Mouse (Mus musculus) neural tube, embryonic 11.5 days (tissue): ENCODE results near the gene Slc37a1. TPM values are rescaled to one million over a fixed set of nuclear protein-coding genes. Genes with fewer than 3 reads are reported as not detected.
A peak's percentile ranks its signal among the peaks of the same experiment; 100 is the strongest.

Source experiments
- ATAC-seq: fragments of 200-750 bp; cut with Nextera tagmentation; 2 replicates; pipeline ENCODE4 v1.8.0; 2017; ENCODE audit warnings: moderate number of reproducible peaks, mild to moderate bottlenecking, moderate TSS enrichment, moderate library complexity; ENCODE audit not compliant: insufficient read depth, low FRiP score, low TSS enrichment
- DNase-seq: peaks from one replicate; pipeline ENCODE4 v3.0.0-alpha.2; 2015; ENCODE audit warnings: low spot score
- H3K27ac ChIP-seq: fragments of 300-500 bp; sonication (generic); 2 replicates; pipeline ENCODE4 v1.5.1; 2014; ENCODE audit warnings: low read depth, mild to moderate bottlenecking, low read length
- H3K27me3 ChIP-seq: fragments of 300-500 bp; sonication (generic); 2 replicates; pipeline ENCODE4 v1.6.1; 2014; ENCODE audit warnings: mild to moderate bottlenecking, low read length, mixed read lengths; ENCODE audit not compliant: control insufficient read depth, insufficient read depth
- H3K36me3 ChIP-seq: fragments of 300-500 bp; sonication (generic); 2 replicates; pipeline ENCODE4 v1.6.1; 2014; ENCODE audit warnings: mild to moderate bottlenecking, low read length, moderate library complexity, mixed read lengths; ENCODE audit not compliant: control insufficient read depth, insufficient read depth
- H3K4me1 ChIP-seq: fragments of 300-500 bp; sonication (generic); 2 replicates; pipeline ENCODE4 v1.6.1; 2014; ENCODE audit warnings: low read length, mixed read lengths; ENCODE audit not compliant: control insufficient read depth, insufficient read depth
- H3K4me2 ChIP-seq: fragments of 300-500 bp; sonication (generic); 2 replicates; pipeline ENCODE4 v1.6.1; 2014; ENCODE audit warnings: low read depth, mild to moderate bottlenecking, moderate library complexity
- H3K4me3 ChIP-seq: fragments of 300-500 bp; sonication (generic); 2 replicates; pipeline ENCODE4 v1.5.1; 2014; ENCODE audit warnings: low read depth, low read length
- H3K9ac ChIP-seq: fragments of 300-500 bp; sonication (generic); 2 replicates; pipeline ENCODE4 v1.6.1; 2014; ENCODE audit warnings: mild to moderate bottlenecking, low read length
- H3K9me3 ChIP-seq: fragments of 300-500 bp; sonication (generic); 2 replicates; pipeline ENCODE4 v1.6.1; 2016; ENCODE audit warnings: low read length; ENCODE audit not compliant: control insufficient read depth
- WGBS: fragments of 180-500 bp; shearing (Covaris S2); extraction: QIAGEN DNeasy Blood & Tissue Kit; methylation state at CpG from one replicate; pipeline ENCODE4 v1.1.7; 2014; 5-methylcytosine and 5-hydroxymethylcytosine counted together
- polyA plus RNA-seq: library from polyadenylated mRNA; unstranded; fragments of >200 nt; fragmentation: Nextera tagmentation; extraction: Ambion mirVana; gene quantifications from 2 replicates; pipeline ENCODE4 v1.2.1, GENCODE M21; 2014

Slc37a1 gene
- polyA plus RNA-seq, 1 experiment from 2014 or later = 13.9 TPM

DNA sequence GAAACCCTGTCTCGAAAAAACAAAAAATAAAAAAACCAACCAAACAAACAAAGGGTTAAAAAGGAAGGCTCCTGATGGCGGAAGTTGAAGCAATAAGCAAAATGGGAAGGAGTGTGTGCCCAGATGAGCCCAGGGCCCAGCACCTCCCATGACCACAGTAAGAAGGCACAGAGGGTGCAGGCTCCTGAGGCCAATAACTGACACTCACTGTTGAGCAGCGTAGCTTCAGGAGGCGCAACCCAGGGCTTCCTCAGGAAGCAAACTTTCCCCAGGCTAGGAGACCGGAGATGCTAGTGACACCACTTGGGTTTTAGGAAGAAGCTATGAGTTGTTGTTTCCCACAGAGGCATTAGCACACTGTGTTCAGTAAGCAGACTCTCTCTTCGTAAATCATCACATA is 4.3 kb downstream of the Slc37a1 start:
- Histone ChIP-seq H3K4me3 (no peak overlapping the region), H3K27ac (no peak overlapping the region), H3K36me3 (no peaks in the 10 kb centered on the region), H3K4me2 (no peak overlapping the region), H3K27me3 (peaks cover 6% of the 10 kb centered on the region; the same call in 1 of the 2 replicates), H3K4me1 (peaks cover 5% of the 10 kb centered on the region; the same call in 1 of the 2 replicates), H3K9me3 (no peaks in the 10 kb centered on the region), H3K9ac (no peak overlapping the region)
- no peak for DNase-seq
- WGBS = 74% methylated on average over 6 of the region's 6 CpGs
- no peak for ATAC-seq

DNA sequence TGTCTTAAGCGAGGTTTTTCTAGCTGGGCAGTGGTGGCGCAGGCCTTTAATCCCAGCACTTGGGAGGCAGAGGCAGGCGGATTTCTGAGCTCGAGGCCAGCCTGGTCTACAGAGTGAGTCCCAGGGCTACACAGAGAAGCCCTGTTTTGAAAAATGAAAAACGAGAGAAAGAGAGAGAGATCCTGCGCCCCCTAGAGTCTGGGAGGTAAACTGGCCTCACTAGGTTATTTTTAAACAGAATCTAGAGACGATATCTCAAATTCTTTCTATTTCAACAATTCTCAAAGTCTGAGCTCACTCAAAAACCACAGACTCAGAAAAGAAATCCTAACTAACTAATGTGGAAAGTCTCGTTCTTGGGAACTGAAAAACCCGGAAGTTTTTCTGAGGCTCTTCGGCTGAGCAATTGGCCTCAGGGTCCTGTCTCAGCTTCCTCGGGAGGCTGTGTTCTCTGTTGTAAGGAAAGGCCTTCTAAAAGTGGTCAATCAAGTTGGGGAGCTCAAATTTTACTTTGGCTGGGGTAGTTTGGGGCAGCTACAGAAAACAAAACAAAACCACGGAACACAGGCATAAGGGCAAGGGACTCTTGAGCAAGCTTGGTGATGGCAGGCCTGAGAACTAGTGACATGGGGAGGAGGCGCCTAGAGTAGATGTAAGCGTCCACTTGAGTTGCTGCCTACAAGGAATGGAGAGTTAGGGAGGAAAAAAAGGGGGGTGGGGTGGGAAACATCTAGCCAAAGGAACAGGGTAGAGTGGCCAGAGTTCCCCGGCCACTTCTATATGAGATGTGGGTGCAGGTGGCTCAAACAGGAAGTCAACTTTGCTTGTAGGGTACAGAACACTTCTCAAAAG is 8.0 kb downstream of the Slc37a1 start:
- 86% methylated on average over 15 of the region's 15 CpGs for WGBS
- peak overlapping the region; percentile 97 for H3K4me2 ChIP-seq
- peaks cover 12% of the 10 kb centered on the region; the same call in 1 of the 2 replicates for H3K4me1 ChIP-seq
- peaks cover 12% of the 10 kb centered on the region; the same call in 1 of the 2 replicates for H3K27me3 ChIP-seq
- no peak for ATAC-seq
- DNase-seq = no peak
- no peaks in the 10 kb centered on the region for H3K36me3 ChIP-seq
- H3K27ac ChIP-seq = no peak overlapping the region
- no peak overlapping the region for H3K4me3 ChIP-seq
- H3K9ac ChIP-seq = no peak overlapping the region
- no peaks in the 10 kb centered on the region for H3K9me3 ChIP-seq

GRCm38 (mm10) chr17:31295215-31295891 is 8.8 kb downstream of the Slc37a1 start:
- Histone ChIP-seq H3K9ac (peak overlapping the region; percentile 77), H3K4me2 (peak overlapping the region; percentile 97), H3K27me3 (peaks cover 12% of the 10 kb centered on the region; the same call in 1 of the 2 replicates), H3K4me3 (peak overlapping the region; percentile 56), H3K27ac (peak overlapping the region; percentile 54; the same call in 1 of the 2 replicates), H3K4me1 (peaks cover 12% of the 10 kb centered on the region; the same call in 1 of the 2 replicates), H3K9me3 (no peaks in the 10 kb centered on the region), H3K36me3 (no peaks in the 10 kb centered on the region)
- ATAC-seq (0 out of 2 replicates have a peak, but pooled peaks have one; percentile 45), DNase-seq (peak; percentile 67)
- WGBS = 20% methylated on average over 25 of the region's 25 CpGs

DNA sequence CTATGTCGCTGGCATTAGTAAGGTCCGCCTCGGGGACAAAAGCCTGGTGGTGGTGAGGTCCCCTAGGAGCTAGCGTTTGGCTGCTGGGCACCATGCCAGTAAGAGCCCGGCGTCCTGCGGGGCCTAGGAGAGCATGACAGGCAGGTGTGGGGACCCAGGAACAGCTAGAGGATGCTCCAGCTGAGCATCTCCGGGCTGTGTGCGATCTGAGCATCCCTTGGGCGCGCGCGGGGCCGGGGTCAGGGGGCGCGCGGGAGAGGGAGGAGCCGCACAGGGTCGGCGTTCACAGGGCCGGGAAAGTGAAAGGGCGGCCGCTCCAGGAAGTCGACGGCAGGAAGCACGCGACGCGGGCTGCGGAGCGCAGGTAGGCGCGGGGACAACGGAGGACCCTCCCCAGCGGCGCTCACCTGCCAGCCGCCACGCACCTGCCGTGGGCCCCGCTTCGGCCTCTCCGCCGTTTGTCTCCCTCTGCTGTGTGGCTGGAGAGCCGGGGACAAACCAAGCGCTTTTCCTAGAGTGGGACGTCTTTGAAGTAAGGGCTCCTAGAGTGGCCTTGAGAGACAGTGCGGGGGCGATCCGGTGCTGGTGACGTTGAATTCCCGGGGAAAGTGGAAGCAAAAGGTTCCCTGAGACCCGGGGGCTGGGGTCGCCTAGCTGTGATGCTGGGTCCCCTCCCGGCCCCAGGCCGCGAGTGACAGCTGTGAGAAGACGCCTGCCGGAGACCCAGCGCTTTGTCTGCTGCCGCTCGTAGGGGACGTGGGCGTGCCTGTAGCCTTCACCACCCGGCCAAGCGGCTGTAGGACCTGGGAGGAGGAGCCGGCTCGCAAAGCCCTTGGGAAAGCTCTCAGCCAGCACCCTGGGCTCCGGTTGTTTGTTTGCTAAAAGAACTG is 9.5 kb downstream of the Slc37a1 start:
- H3K4me3 ChIP-seq = peak overlapping the region; percentile 56
- peak overlapping the region; percentile 97 for H3K4me2 ChIP-seq
- under 1% methylated on average over 63 of the region's 68 CpGs for WGBS
- H3K9me3 ChIP-seq = no peaks in the 10 kb centered on the region
- peaks cover 12% of the 10 kb centered on the region; the same call in 1 of the 2 replicates for H3K4me1 ChIP-seq
- no peaks in the 10 kb centered on the region for H3K36me3 ChIP-seq
- ATAC-seq (peak; percentile 72), DNase-seq (peak; percentile 79)
- peak overlapping the region; percentile 54 for H3K27ac ChIP-seq
- peak overlapping the region; percentile 77 for H3K9ac ChIP-seq
- H3K27me3 ChIP-seq = peaks cover 12% of the 10 kb centered on the region; the same call in 1 of the 2 replicates

- Histone ChIP-seq H3K4me3 (peak overlapping the region; percentile 56; the same call in 1 of the 2 replicates), H3K27me3 (peaks cover 12% of the 10 kb centered on the region; the same call in 1 of the 2 replicates), H3K9ac (no peak overlapping the region; the same call in 1 of the 2 replicates), H3K9me3 (no peaks in the 10 kb centered on the region), H3K4me1 (peaks cover 12% of the 10 kb centered on the region; the same call in 1 of the 2 replicates), H3K36me3 (no peaks in the 10 kb centered on the region), H3K27ac (no peak overlapping the region), H3K4me2 (peak overlapping the region; percentile 97)
- no peak for DNase-seq
- ATAC-seq = no peak
- WGBS = 30% methylated on average over 7 of the region's 7 CpGs
Observed at GRCm38 (mm10) chr17:31297521-31297939, 10.9 kb downstream of the Slc37a1 start.

DNA sequence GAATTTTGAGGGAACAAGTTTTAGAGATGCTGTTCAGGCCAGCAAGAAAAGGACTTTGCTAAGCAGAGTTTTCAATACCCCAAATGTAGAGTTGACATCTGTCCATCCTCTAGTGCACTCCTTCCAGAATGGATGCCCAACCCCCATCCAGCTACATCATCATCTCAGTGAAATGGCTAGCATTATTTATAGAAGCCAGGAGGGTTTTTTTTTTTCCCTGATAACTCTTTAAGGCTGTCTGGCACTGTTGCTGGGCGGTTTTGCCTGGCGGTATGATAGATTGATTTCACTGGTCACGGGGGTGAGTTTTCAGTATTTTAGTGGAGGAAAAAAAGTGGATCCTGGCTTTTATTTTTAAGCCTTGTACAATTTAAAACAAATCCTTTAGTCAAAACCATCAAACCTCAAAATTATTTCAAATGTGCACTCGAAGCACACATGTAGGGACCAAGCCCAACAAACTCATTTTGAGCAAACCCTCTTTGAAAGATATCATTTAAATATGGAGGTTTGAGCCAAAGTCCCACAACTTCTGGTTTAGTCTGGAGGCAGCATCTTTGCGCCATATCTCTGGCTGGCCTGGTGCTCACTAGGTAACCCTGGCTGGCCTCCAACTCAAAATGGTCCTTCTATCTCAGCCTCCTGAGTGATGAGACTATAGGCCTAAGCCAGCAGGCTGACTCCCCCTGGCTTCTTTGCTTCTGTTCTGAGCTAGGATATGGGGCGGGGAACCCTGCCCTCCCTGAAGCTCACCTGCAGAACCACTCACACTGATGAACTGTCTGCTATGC is 12.0 kb downstream of the Slc37a1 start:
- Histone ChIP-seq H3K4me2 (no peak overlapping the region), H3K9ac (no peak overlapping the region)

GRCm38 (mm10) chr17:31299981-31300380 is 13.4 kb downstream of the Slc37a1 start:
- peaks cover 15% of the 10 kb centered on the region; the same call in 1 of the 2 replicates for H3K4me1 ChIP-seq
- WGBS = 86% methylated on average over 4 of the region's 4 CpGs
- no peaks in the 10 kb centered on the region for H3K9me3 ChIP-seq
- no peak overlapping the region for H3K27ac ChIP-seq
- H3K4me3 ChIP-seq = no peak overlapping the region
- ATAC-seq (no peak), DNase-seq (no peak)
- H3K4me2 ChIP-seq = no peak overlapping the region
- peaks cover 11% of the 10 kb centered on the region; the same call in 1 of the 2 replicates for H3K27me3 ChIP-seq
- no peaks in the 10 kb centered on the region for H3K36me3 ChIP-seq
- no peak overlapping the region for H3K9ac ChIP-seq

More for the DNA sequence above, 12.0 kb downstream of the Slc37a1 start:
- ATAC-seq (no peak), DNase-seq (no peak)
- WGBS = 84% methylated on average over 6 of the region's 6 CpGs
- no peak overlapping the region for H3K27ac ChIP-seq
- peaks cover 12% of the 10 kb centered on the region; the same call in 1 of the 2 replicates for H3K4me1 ChIP-seq
- H3K27me3 ChIP-seq = peaks cover 12% of the 10 kb centered on the region; the same call in 1 of the 2 replicates
- no peaks in the 10 kb centered on the region for H3K36me3 ChIP-seq
- H3K9me3 ChIP-seq = no peaks in the 10 kb centered on the region
- H3K4me3 ChIP-seq = no peak overlapping the region
